Mouse (Mus musculus) lung, embryonic 15.5 days (tissue): ENCODE data around the gene Cyth1. TPM values are rescaled to one million over a fixed set of nuclear protein-coding genes. Genes with fewer than 3 reads are reported as not detected.
A peak's percentile ranks its signal among the peaks of the same experiment; 100 is the strongest.

Source experiments
- ATAC-seq: fragments of 200-750 bp; cut with Nextera tagmentation; 2 replicates; pipeline ENCODE4 v1.8.0; 2017; ENCODE audit warnings: moderate number of reproducible peaks, borderline replicate concordance; ENCODE audit not compliant: low FRiP score, low TSS enrichment; ENCODE audit errors: extremely low read depth
- H3K27ac ChIP-seq: fragments of 300-500 bp; sonication (generic); 2 replicates; pipeline ENCODE4 v1.5.1; 2015; ENCODE audit warnings: moderate library complexity, mild to moderate bottlenecking, inconsistent platforms
- H3K27me3 ChIP-seq: fragments of 300-500 bp; sonication (generic); 2 replicates; pipeline ENCODE4 v1.6.1; 2015; ENCODE audit warnings: inconsistent platforms
- H3K36me3 ChIP-seq: fragments of 300-500 bp; sonication (generic); 2 replicates; pipeline ENCODE4 v1.6.1; 2015; ENCODE audit warnings: inconsistent platforms
- H3K4me1 ChIP-seq: fragments of 300-500 bp; sonication (generic); 2 replicates; pipeline ENCODE4 v1.6.1; 2015; ENCODE audit warnings: inconsistent platforms
- H3K4me2 ChIP-seq: fragments of 300-500 bp; sonication (generic); 2 replicates; pipeline ENCODE4 v1.6.1; 2015; ENCODE audit warnings: inconsistent platforms, mild to moderate bottlenecking, moderate library complexity
- H3K4me3 ChIP-seq: fragments of 300-500 bp; sonication (generic); 2 replicates; pipeline ENCODE4 v1.5.1; 2015; ENCODE audit warnings: mild to moderate bottlenecking, inconsistent platforms
- H3K9ac ChIP-seq: fragments of 300-500 bp; sonication (generic); 2 replicates; pipeline ENCODE4 v1.6.1; 2015; ENCODE audit warnings: inconsistent platforms
- H3K9me3 ChIP-seq: fragments of 300-500 bp; sonication (generic); 2 replicates; pipeline ENCODE4 v1.6.1; 2016; ENCODE audit warnings: inconsistent platforms
- WGBS: fragments of 180-500 bp; shearing (Covaris S2); methylation state at CpG from one replicate; pipeline ENCODE4 v1.1.7; 2015; 5-methylcytosine and 5-hydroxymethylcytosine counted together
- polyA plus RNA-seq: library from polyadenylated mRNA; unstranded; fragments of >200 nt; fragmentation: Nextera tagmentation; extraction: Ambion mirVana; gene quantifications from 2 replicates; pipeline ENCODE4 v1.2.1, GENCODE M21; 2015

The Cyth1 gene
- polyA plus RNA-seq, 1 experiment from 2014 or later = 17.7 TPM

- Histone ChIP-seq H3K4me1 (peaks cover 11% of the 10 kb centered on the region; the same call in 1 of the 2 replicates), H3K27ac (no peak overlapping the region), H3K4me3 (no peak overlapping the region), H3K36me3 (peaks cover 5% of the 10 kb centered on the region; the same call in 1 of the 2 replicates), H3K27me3 (no peaks in the 10 kb centered on the region), H3K9ac (no peak overlapping the region), H3K9me3 (no peaks in the 10 kb centered on the region), H3K4me2 (no peak overlapping the region)
- 44% methylated on average over 4 of the region's 4 CpGs for WGBS
- ATAC-seq = no peak
Observed at GRCm38 (mm10) chr11:118158753-118159152, 89.6 kb downstream of the Cyth1 start.

DNA sequence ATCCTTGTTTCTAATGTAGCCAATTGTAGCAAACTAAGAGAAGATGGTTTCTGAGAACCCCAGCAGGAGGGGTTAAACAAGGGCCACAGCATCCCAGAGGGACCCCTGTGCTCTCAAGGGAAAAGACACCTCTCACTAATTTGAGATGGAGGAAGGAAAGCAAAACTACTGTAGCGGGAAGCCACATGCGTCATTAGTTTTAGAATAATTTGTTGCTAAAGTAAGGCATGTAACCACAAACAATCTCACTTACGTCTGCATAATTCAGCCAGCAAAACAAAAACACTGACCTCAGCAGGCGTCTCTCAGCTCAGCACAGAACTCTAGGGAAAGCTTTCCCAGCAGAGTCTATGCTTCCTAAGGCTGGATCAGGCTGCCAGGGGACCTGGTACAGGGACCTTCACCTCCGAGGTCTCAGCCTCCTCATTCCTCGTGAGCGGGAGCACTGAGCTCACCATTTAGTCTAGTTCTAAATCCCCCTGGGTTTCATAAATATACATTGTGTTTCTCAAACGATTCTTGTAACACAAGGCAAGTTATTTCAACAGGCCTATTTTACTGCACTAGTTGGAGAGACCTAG lies 91.8 kb downstream of the Cyth1 start:
- H3K27me3 ChIP-seq = no peaks in the 10 kb centered on the region
- WGBS = 71% methylated on average over 8 of the region's 8 CpGs
- 0 out of 2 replicates have a peak, but pooled peaks cover 7% of the 10 kb centered on the region for H3K4me1 ChIP-seq
- no peaks in the 10 kb centered on the region for H3K9me3 ChIP-seq
- H3K9ac ChIP-seq = no peak overlapping the region
- H3K4me2 ChIP-seq = no peak overlapping the region
- ATAC-seq = no peak
- H3K27ac ChIP-seq = no peak overlapping the region
- H3K36me3 ChIP-seq = no peaks in the 10 kb centered on the region
- no peak overlapping the region for H3K4me3 ChIP-seq

DNA sequence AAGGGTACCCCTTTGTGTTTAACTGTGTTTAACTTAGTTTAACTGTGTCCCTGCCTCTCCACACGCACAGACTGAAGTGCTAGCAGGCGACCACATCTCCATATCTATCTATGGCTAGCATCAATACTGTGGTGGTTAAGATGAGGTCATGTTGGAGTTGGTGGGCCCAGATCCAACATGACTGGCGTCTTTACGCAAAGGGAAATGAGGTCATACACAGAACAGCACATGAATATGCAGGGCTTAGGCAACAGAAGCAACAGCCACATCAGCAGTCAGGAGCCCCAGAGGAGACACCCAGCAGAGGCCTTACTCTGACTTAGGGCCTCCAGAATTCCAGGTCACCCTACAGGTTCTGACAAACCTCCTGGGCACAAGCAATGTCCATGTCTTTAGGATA lies 95.4 kb downstream of the Cyth1 start:
- no peak overlapping the region for H3K4me2 ChIP-seq
- WGBS = 65% methylated on average over 4 of the region's 4 CpGs
- no peak overlapping the region for H3K4me3 ChIP-seq
- H3K36me3 ChIP-seq = no peaks in the 10 kb centered on the region
- no peak for ATAC-seq
- H3K9ac ChIP-seq = no peak overlapping the region
- peaks cover 11% of the 10 kb centered on the region for H3K4me1 ChIP-seq
- H3K27ac ChIP-seq = no peak overlapping the region
- H3K27me3 ChIP-seq = no peaks in the 10 kb centered on the region
- H3K9me3 ChIP-seq = 0 out of 2 replicates have a peak, but pooled peaks cover 3% of the 10 kb centered on the region

GRCm38 (mm10) chr11:118151423-118152180 lies 96.8 kb downstream of the Cyth1 start:
- H3K9ac ChIP-seq = no peak overlapping the region
- H3K4me2 ChIP-seq = no peak overlapping the region
- H3K27ac ChIP-seq = no peak overlapping the region
- H3K36me3 ChIP-seq = no peaks in the 10 kb centered on the region
- WGBS = 88% methylated on average over 5 of the region's 5 CpGs
- H3K9me3 ChIP-seq = 0 out of 2 replicates have a peak, but pooled peaks cover 3% of the 10 kb centered on the region
- peaks cover 11% of the 10 kb centered on the region for H3K4me1 ChIP-seq
- no peaks in the 10 kb centered on the region for H3K27me3 ChIP-seq
- H3K4me3 ChIP-seq = no peak overlapping the region
- no peak for ATAC-seq

DNA sequence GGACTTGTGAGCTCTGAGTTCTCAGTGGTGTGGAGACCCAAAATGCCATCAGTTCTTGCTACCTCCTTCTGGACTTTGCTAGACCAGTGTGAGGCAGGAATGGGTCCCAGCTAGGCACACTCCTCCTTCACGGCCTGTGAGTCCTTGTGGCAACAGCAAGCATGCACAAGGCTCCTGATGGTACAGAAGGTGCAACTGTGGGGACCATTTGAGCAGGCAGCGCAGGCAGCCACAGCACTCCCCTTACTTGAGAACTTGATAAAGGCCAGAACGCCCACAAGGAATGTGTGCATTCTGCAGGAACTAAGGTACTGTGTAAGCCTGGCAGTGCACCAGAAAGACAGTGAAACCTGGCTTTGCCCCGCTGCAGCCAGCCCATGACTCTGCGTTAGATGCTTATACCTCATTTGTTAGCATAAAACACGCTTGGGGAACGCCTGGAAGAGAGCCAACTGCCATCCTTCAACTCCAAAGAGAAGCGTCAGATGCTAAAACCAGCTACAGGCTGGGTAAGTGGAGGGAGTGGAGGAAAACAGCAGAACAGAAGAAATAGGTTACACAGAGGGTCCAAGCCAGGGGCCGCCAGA lies 98.2 kb downstream of the Cyth1 start:
- H3K4me2 ChIP-seq = no peak overlapping the region
- 29% methylated on average over 9 of the region's 9 CpGs for WGBS
- no peaks in the 10 kb centered on the region for H3K27me3 ChIP-seq
- no peak overlapping the region for H3K27ac ChIP-seq
- ATAC-seq = no peak
- no peak overlapping the region for H3K9ac ChIP-seq
- H3K4me1 ChIP-seq = peaks cover 11% of the 10 kb centered on the region
- H3K4me3 ChIP-seq = no peak overlapping the region
- H3K9me3 ChIP-seq = 0 out of 2 replicates have a peak, but pooled peaks cover 3% of the 10 kb centered on the region
- H3K36me3 ChIP-seq = no peaks in the 10 kb centered on the region

DNA sequence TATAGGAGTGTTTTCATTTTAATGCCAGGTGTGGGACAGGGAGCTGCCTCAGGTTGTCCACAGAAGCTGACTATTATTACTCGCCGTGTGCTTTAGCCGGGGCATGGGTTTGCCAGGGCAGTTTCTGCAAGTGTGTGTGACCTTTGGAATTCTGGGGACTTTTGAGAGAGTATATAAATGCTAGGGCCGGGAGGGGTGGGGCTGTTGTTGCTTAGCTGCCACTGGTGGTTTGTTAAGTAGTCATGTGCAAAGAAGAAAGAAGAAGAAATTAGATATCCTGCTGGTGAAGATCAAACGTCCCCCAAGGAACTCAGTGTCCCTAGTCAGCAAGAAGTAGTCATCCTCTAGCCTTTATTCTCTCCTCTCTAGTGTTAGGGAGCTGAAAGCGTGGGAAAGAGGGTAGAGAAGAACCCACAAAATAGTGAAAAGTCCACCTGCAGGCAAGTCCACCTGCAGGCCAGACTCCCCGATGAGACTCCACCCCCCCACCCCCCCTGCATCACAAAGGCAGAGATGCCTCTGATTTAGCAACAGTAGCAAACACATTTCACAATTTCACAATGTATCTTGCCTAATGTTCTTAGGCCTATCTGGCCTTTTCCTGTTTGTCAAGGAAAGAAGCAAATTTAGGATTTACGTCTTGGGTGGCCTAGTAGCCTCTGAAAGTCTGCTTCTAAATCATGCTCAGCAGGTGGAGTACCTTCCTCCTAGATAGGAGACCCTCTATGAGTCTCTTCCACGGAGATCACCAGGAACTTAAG lies 100.3 kb downstream of the Cyth1 start:
- 64% methylated on average over 9 of the region's 9 CpGs for WGBS
- no peak overlapping the region for H3K9ac ChIP-seq
- no peaks in the 10 kb centered on the region for H3K27me3 ChIP-seq
- peaks cover 11% of the 10 kb centered on the region for H3K4me1 ChIP-seq
- no peaks in the 10 kb centered on the region for H3K36me3 ChIP-seq
- H3K4me3 ChIP-seq = no peak overlapping the region
- no peak overlapping the region for H3K4me2 ChIP-seq
- ATAC-seq = no peak
- H3K27ac ChIP-seq = no peak overlapping the region
- H3K9me3 ChIP-seq = 0 out of 2 replicates have a peak, but pooled peaks cover 3% of the 10 kb centered on the region

GRCm38 (mm10) chr11:118146446-118146845 lies 101.9 kb downstream of the Cyth1 start:
- no peak for ATAC-seq
- no peaks in the 10 kb centered on the region for H3K27me3 ChIP-seq
- H3K9ac ChIP-seq = no peak overlapping the region
- no peak overlapping the region for H3K4me2 ChIP-seq
- H3K4me3 ChIP-seq = no peak overlapping the region
- 0 out of 2 replicates have a peak, but pooled peaks cover 3% of the 10 kb centered on the region for H3K9me3 ChIP-seq
- WGBS = 89% methylated on average over 10 of the region's 10 CpGs
- H3K36me3 ChIP-seq = no peaks in the 10 kb centered on the region
- no peak overlapping the region for H3K27ac ChIP-seq
- peaks cover 11% of the 10 kb centered on the region for H3K4me1 ChIP-seq

- no peak for ATAC-seq
- 53% methylated on average over 16 of the region's 16 CpGs for WGBS
- Histone ChIP-seq H3K4me2 (0 out of 2 replicates have a peak overlapping the region, but pooled peaks have one; percentile 8), H3K9ac (no peak overlapping the region), H3K27ac (no peak overlapping the region), H3K4me1 (peaks cover 10% of the 10 kb centered on the region), H3K36me3 (no peaks in the 10 kb centered on the region), H3K9me3 (no peaks in the 10 kb centered on the region), H3K27me3 (no peaks in the 10 kb centered on the region), H3K4me3 (0 out of 2 replicates have a peak overlapping the region, but pooled peaks have one; percentile 6)
Observed at GRCm38 (mm10) chr11:118145771-118146351, 102.5 kb downstream of the Cyth1 start.

DNA sequence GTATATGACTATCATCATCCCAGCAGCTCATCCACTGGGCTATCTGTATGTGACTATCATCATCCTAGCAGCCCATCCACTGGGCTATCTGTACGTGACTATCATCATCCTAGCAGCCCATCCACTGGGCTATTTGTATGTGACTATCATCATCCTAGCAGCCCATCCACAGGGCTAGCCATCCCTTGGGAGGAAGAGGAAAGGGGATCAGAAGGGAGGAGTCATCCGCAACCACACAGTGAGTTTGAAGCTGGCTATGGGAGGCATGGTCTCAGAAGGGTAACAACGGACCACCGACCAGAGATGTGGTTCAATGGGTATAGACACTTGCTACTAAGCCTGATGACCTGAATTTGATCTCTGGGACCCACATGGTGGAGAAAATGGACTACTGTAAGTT lies 103.3 kb downstream of the Cyth1 start:
- Histone ChIP-seq H3K4me3 (no peak overlapping the region), H3K27me3 (no peaks in the 10 kb centered on the region), H3K36me3 (no peaks in the 10 kb centered on the region), H3K9ac (no peak overlapping the region), H3K9me3 (no peaks in the 10 kb centered on the region), H3K4me2 (no peak overlapping the region), H3K27ac (no peak overlapping the region), H3K4me1 (peaks cover 2% of the 10 kb centered on the region)
- no peak for ATAC-seq
- WGBS = 90% methylated on average over 4 of the region's 4 CpGs

- ATAC-seq = no peak
- no peaks in the 10 kb centered on the region for H3K36me3 ChIP-seq
- WGBS = 79% methylated on average over 4 of the region's 4 CpGs
Observed at GRCm38 (mm10) chr11:118143731-118144130, 104.7 kb downstream of the Cyth1 start.

GRCm38 (mm10) chr11:118142547-118143165 lies 105.7 kb downstream of the Cyth1 start:
- no peak overlapping the region for H3K9ac ChIP-seq
- H3K27me3 ChIP-seq = no peaks in the 10 kb centered on the region
- H3K36me3 ChIP-seq = no peaks in the 10 kb centered on the region
- no peak overlapping the region for H3K4me2 ChIP-seq
- no peak for ATAC-seq
- H3K9me3 ChIP-seq = no peaks in the 10 kb centered on the region
- H3K4me1 ChIP-seq = no peaks in the 10 kb centered on the region
- no peak overlapping the region for H3K27ac ChIP-seq
- WGBS = 33% methylated on average over 7 of the region's 7 CpGs
- H3K4me3 ChIP-seq = no peak overlapping the region

More at GRCm38 (mm10) chr11:118143731-118144130, 104.7 kb downstream of the Cyth1 start:
- H3K27ac ChIP-seq = no peak overlapping the region
- no peak overlapping the region for H3K9ac ChIP-seq
- H3K4me2 ChIP-seq = no peak overlapping the region
- H3K4me1 ChIP-seq = no peaks in the 10 kb centered on the region
- no peaks in the 10 kb centered on the region for H3K27me3 ChIP-seq
- H3K9me3 ChIP-seq = no peaks in the 10 kb centered on the region
- no peak overlapping the region for H3K4me3 ChIP-seq
